Mouse (Mus musculus) liver, postnatal 0 days (tissue): ENCODE data around the gene Neurl1b.

Experiments
- CTCF ChIP-seq: sonication (generic); IDR thresholded peaks from 2 replicates; pipeline ENCODE4 v1.5.1; 2016; ENCODE audit warnings: antibody characterized with exemption, low read depth
- EP300 ChIP-seq: IDR thresholded peaks from 2 replicates; pipeline ENCODE4 v1.6.1; 2016; ENCODE audit warnings: antibody characterized with exemption, low read depth, mild to moderate bottlenecking

DNA sequence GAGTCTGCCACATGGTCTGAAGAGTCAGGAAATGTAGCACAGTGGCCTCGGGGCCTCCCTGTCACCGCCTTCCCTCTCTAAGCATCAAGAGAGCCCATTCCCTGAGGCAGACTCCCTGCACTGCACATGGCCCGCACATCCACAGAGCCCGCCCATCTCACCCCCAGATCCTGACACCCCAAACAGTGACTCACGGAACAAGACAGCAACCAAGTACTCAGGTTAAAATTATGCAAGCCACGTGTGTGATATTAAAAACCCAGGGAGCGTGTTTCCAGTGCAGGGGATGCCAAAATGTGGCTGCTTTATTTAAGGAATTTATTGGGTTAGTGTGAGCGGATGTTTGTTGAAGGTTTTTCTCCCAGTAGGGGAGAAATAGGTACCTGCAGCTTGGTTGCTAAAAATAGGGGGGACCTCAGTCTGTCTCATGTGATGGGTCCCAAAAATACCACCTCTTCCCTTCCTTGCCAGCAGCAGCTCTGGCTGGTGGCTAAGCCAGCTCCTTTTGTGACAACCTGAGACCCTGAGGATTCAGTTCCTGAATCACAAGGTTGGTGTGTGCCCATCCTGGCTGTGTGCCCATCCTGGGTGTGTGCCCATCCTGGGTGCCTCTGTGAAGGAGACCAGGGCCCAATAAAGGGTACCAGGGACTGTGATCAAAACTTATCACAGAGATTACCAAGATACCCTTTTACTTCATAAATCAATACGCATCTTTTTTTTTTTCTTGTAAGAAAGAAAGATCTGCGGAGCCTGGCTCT, 9.1 kb upstream of the Neurl1b start:
- TF ChIP-seq CTCF = no peak
- no peak for TF ChIP-seq EP300
